Mouse (Mus musculus): ENCODE data around the gene Sec14l1. TPM values are rescaled to one million over a fixed set of nuclear protein-coding genes. Genes with fewer than 3 reads are reported as not detected.
A peak's percentile ranks its signal among the peaks of the same experiment; 100 is the strongest.

Gene Sec14l1
- polyA plus RNA-seq, 1 experiment from 2014 or later, result 52.6 TPM

DNA sequence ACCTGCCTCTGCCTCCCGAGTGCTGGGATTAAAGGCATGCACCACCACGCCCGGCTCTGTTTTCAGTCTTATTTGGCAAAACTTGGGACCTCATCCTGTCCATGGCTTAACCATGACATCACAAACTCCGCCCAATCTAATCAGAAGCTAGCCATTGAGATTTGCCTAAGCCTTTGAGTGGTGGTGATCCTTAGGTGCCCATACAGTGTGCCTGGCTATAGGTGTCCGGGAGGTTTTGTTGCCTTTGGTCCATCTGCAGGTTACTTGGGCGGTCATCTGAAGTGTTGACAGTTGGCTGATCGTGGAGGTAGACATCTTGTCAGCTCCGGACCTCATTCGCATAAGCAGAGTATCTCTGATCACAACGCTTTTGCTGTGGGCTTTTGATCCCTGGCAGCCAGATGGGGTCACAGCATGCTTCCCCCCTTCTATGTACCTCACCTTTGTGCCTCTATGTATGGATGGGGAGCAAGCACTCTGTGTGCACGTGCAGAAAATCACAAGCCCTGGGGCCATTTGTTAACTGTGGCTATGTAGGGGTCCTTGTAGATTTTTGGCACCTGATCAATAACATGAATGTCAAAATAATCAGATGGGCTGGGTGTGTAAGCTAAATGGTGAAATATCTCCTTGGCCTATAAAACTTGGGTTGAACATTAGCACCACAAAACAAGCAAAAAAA, 2.9 kb upstream of the Sec14l1 start:
- no peak overlapping the region for H3K4me2 ChIP-seq
- no peak for ATAC-seq (ENCODE audit: insufficient number of reproducible peaks, insufficient read depth, low FRiP score, low TSS enrichment, low read depth)
- peaks cover 54% of the 10 kb centered on the region for H3K4me1 ChIP-seq (replicated peaks)
- no peak overlapping the region for H3K4me3 ChIP-seq (replicated peaks)
- no peak overlapping the region for H3K9ac ChIP-seq (replicated peaks)
- H3K27ac ChIP-seq, result peak overlapping the region; percentile 98
- WGBS, result 84% methylated on average over 11 of the region's 11 CpGs
- H3K9me3 ChIP-seq, result no peaks in the 10 kb centered on the region
- no peaks in the 10 kb centered on the region for H3K27me3 ChIP-seq
- peaks cover under 1% of the 10 kb centered on the region; the same call in 1 of the 2 replicates for H3K36me3 ChIP-seq

DNA sequence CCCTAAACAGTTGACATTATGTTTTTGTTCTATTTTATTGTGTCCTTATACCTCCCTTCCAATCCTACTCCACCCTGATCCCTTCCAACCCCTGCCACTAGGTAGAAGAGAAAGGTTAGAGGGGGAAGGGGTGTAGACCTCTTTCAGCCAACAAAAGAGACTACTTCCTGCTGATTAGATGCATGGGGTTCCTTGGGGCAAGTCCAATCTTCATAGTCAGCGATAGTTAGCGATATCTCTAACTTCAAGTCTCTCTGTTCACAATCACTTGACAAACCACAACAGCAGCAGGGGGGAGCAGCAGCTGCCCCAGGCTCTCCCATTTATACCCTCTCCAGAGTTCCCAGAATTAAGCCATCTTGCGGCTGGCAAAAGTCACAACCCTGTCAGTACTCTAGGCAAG, 2.3 kb upstream of the Sec14l1 start:
- H3K36me3 ChIP-seq, result peaks cover 6% of the 10 kb centered on the region; the same call in 1 of the 2 replicates
- H3K27ac ChIP-seq, result peak overlapping the region; percentile 98
- no peaks in the 10 kb centered on the region for H3K27me3 ChIP-seq
- no peak overlapping the region for H3K4me2 ChIP-seq
- ATAC-seq (ENCODE audit: insufficient number of reproducible peaks, insufficient read depth, low FRiP score, low TSS enrichment, low read depth), result no peak
- 35% methylated on average over 3 of the region's 3 CpGs for WGBS
- H3K9ac ChIP-seq (replicated peaks), result no peak overlapping the region
- peaks cover 56% of the 10 kb centered on the region for H3K4me1 ChIP-seq (replicated peaks)
- no peak overlapping the region for H3K4me3 ChIP-seq (replicated peaks)
- H3K9me3 ChIP-seq, result no peaks in the 10 kb centered on the region

DNA sequence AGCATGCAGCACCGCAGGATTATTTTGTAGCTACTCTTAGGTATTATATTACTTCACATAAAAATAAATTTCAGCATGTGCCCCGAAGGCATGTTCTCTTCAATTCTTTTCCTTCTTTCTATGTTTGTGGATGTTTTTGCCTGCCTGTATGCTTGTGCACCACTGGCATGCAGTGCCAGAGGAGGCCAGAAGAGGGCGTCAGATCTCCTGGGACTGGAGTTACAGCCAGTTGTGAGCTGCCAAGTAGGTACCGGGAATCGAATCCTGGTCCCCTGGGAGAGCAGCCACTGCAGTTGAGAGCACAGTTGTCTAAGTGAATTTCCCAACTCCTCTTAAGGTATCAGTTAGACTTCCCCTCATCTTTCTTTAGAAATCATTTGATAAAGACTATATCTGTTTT, 1.6 kb upstream of the Sec14l1 start:
- Histone ChIP-seq H3K27me3 (no peaks in the 10 kb centered on the region), H3K9ac (replicated peaks) (no peak overlapping the region), H3K4me3 (replicated peaks) (no peak overlapping the region; the same call in 1 of the 2 replicates), H3K9me3 (no peaks in the 10 kb centered on the region), H3K27ac (peak overlapping the region; percentile 98), H3K4me2 (no peak overlapping the region), H3K4me1 (replicated peaks) (peaks cover 58% of the 10 kb centered on the region), H3K36me3 (peaks cover 12% of the 10 kb centered on the region)
- 78% methylated on average over 5 of the region's 5 CpGs for WGBS
- ATAC-seq (ENCODE audit: insufficient number of reproducible peaks, insufficient read depth, low FRiP score, low TSS enrichment, low read depth), result no peak

DNA sequence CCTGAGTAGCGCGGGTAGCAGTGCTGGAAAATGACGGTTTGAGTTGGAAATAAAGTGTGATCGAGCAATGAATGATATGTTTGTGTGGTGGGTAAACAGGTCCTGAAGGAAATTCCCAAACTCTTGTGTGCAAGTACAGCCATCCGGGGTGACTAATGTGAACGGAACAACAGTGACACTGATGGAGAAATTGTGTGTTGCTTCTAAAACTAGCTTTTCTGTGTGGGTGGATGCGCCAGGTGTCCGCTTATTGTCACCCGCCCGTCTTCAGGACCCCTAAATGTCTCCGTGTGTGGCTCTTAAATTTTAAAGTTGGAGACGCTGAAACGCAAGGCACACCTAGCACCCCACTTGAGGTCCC, 757 bp upstream of the Sec14l1 start:
- WGBS, result 47% methylated on average over 13 of the region's 13 CpGs
- H3K4me1 ChIP-seq (replicated peaks), result peaks cover 59% of the 10 kb centered on the region
- no peaks in the 10 kb centered on the region for H3K27me3 ChIP-seq
- H3K9me3 ChIP-seq, result no peaks in the 10 kb centered on the region
- H3K4me3 ChIP-seq (replicated peaks), result peak overlapping the region; percentile 94
- ATAC-seq (ENCODE audit: insufficient number of reproducible peaks, insufficient read depth, low FRiP score, low TSS enrichment, low read depth), result no peak
- peak overlapping the region; percentile 86 for H3K9ac ChIP-seq (replicated peaks)
- H3K36me3 ChIP-seq, result peaks cover 12% of the 10 kb centered on the region
- peak overlapping the region; percentile 98 for H3K27ac ChIP-seq
- peak overlapping the region; percentile 81 for H3K4me2 ChIP-seq

DNA sequence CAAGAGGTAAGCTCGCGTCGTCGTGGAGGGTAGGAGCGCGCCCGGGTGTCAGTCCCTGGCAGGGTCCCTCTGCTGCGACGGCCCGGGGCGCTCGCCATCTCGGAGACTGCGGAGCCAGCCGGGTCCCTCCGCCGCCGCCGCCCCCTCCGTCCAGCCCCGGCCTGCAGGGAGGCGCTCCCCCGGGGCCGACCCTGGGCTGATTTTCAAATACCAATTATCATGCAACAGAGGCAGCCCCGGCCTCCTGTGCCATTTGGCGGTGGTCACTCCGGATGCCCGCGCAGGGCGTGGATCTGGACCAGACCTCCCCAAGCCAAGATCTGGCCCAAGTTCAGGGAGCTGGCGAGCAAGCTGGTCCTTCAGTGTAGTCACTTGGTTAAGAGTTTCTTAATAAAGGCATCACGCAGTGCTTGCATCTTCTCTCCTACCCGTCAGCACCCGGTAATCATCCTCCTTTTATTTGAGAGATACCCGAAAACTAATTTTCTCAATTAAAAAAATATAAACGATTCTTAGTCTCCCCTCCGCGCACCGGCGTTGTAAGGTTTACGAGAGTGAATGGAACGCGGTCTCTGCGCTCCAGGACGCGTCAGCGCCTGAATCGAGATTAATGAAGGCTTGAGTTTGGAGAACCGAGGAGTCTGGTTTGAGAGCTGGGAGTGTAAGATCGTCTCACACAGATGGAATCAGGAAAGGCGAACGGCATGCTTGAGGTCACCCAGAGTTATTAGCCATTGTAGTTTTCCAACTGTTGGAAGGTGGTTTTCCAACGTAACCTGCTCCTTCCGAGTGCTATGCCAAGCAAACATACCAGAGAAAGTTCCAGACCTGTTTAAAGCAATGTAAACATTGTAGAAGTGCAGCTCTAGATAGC, 615 bp downstream of the Sec14l1 start:
- H3K27me3 ChIP-seq, result no peaks in the 10 kb centered on the region
- under 1% methylated on average over 54 of the region's 54 CpGs for WGBS
- peak overlapping the region; percentile 86 for H3K9ac ChIP-seq (replicated peaks)
- peak; percentile 54; the same call in 1 of the 2 replicates for ATAC-seq (ENCODE audit: insufficient number of reproducible peaks, insufficient read depth, low FRiP score, low TSS enrichment, low read depth)
- H3K4me3 ChIP-seq (replicated peaks), result peak overlapping the region; percentile 94
- peaks cover 12% of the 10 kb centered on the region for H3K36me3 ChIP-seq
- H3K4me1 ChIP-seq (replicated peaks), result peaks cover 69% of the 10 kb centered on the region
- H3K27ac ChIP-seq, result peak overlapping the region; percentile 98
- H3K4me2 ChIP-seq, result peak overlapping the region; percentile 81
- no peaks in the 10 kb centered on the region for H3K9me3 ChIP-seq

DNA sequence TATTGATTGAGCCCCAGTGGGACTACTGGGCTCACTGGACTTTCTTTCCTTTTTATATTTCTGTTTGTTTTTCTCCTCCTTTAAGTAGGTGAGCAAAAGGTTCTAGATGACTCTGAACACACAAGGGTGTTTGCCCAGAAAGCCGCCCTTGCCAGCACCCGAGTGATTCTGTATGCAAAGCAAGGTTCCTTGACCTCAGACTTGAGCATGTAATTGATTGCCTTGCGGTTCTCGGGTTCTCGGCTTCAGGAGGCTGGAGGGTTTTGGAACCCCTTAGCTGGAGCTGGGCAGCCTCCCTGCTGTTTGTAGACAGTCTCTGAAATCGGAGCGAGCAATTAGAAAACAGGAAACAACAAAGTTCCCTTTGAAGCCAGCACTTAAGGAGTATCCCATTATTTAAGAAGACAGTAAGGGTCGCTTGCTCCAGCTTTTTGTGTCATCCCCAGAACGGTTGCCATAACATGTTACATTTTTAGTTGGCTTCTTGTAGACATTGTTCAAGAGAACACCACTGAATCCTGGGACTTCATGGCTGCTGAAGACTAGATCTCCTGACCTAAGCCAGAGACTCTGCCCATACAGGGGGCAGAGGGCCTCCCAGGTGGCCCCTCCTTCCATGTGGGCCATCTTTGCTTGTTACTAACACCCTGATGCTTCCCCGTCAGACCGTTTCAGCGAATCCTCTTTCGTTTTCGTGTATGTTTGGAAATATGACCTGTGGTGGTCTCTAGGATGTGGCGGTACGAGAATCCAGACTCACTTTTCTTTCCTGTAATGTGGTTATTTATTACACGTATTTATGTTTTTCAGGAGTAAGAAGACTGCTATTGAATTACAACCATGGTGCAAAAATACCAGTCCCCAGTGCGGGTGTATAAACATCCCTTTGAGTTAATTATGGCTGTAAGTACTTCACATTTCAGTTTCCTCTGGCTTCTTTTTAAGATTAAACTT, 1.7 kb downstream of the Sec14l1 start:
- WGBS, result 35% methylated on average over 18 of the region's 18 CpGs
- H3K4me3 ChIP-seq (replicated peaks), result peak overlapping the region; percentile 94
- no peaks in the 10 kb centered on the region for H3K27me3 ChIP-seq
- peaks cover 14% of the 10 kb centered on the region for H3K36me3 ChIP-seq
- peak overlapping the region; percentile 81 for H3K4me2 ChIP-seq
- peaks cover 79% of the 10 kb centered on the region for H3K4me1 ChIP-seq (replicated peaks)
- no peak for ATAC-seq (ENCODE audit: insufficient number of reproducible peaks, insufficient read depth, low FRiP score, low TSS enrichment, low read depth)
- H3K9me3 ChIP-seq, result no peaks in the 10 kb centered on the region
- H3K9ac ChIP-seq (replicated peaks), result peak overlapping the region; percentile 86; the same call in 1 of the 2 replicates
- H3K27ac ChIP-seq, result peak overlapping the region; percentile 31

DNA sequence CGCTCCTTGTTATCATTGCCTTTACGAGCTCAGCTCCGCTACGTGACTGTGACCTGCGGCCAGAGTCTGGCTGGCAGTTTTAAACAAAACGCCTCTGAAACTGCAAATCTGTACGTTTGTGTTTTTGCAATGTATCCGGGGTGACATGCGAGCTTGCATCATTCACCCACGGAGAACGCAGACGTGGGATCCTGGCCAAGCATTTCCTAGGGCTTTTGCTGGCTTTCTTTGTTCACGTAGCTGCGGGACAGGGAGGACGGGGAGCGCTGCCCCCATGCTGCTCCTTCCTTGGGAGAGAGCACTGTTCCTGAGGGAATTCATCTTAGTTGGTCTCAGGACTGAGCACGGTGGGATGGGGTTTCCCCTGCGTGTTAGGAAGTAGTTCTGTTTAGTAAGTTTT, 2.4 kb downstream of the Sec14l1 start:
- WGBS, result 61% methylated on average over 18 of the region's 18 CpGs
- H3K27ac ChIP-seq, result peak overlapping the region; percentile 31; the same call in 1 of the 2 replicates
- H3K9ac ChIP-seq (replicated peaks), result peak overlapping the region; percentile 37; the same call in 1 of the 2 replicates
- peak overlapping the region; percentile 81 for H3K4me2 ChIP-seq
- H3K9me3 ChIP-seq, result no peaks in the 10 kb centered on the region
- H3K4me1 ChIP-seq (replicated peaks), result peaks cover 82% of the 10 kb centered on the region
- peak overlapping the region; percentile 94; the same call in 1 of the 2 replicates for H3K4me3 ChIP-seq (replicated peaks)
- peaks cover 19% of the 10 kb centered on the region for H3K36me3 ChIP-seq
- no peaks in the 10 kb centered on the region for H3K27me3 ChIP-seq
- no peak for ATAC-seq (ENCODE audit: insufficient number of reproducible peaks, insufficient read depth, low FRiP score, low TSS enrichment, low read depth)

DNA sequence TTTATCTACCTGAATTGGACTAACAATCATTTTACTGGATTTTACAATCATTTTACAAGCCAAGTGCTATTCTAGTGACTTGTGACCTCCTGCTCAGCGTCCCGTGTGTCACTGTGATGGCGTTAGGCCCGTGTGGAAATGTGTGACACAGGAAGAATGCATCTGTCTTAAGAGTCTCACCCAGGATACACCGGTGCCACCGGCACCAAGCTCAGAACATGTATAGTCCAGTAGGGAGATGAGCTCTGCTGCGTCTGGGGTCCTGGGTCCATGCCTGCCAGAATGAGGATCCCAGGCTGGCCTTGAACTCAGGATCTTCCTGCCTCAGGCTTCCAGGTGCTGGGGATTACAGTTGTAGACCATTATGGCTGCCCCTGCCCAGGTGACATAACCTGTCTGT, 2.8 kb downstream of the Sec14l1 start:
- no peak overlapping the region for H3K4me3 ChIP-seq (replicated peaks)
- peaks cover 81% of the 10 kb centered on the region for H3K4me1 ChIP-seq (replicated peaks)
- H3K4me2 ChIP-seq, result peak overlapping the region; percentile 18
- peaks cover 21% of the 10 kb centered on the region for H3K36me3 ChIP-seq
- ATAC-seq (ENCODE audit: insufficient number of reproducible peaks, insufficient read depth, low FRiP score, low TSS enrichment, low read depth), result no peak
- no peaks in the 10 kb centered on the region for H3K27me3 ChIP-seq
- no peak overlapping the region for H3K27ac ChIP-seq
- H3K9me3 ChIP-seq, result no peaks in the 10 kb centered on the region
- no peak overlapping the region for H3K9ac ChIP-seq (replicated peaks)
- 91% methylated on average over 7 of the region's 7 CpGs for WGBS

DNA sequence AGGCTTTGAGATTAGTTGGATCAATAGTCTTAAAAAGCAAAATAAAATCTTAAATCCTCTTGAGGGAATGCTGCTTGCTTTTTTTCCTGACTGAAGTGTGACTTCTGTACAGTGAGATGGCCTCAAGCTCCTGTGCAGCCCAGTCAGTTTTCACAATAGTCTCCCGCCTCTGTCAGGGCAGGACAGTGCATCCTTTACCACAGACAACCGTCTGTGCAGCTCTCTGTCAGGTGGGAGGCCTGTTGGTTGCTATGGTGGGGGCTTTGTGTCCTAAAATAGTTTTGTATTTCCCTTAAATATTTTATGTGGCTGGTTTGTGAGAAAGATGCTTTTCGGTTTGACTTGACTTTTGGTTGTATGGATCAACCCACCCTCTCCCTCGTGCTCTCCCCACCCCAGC, 3.3 kb downstream of the Sec14l1 start:
- Histone ChIP-seq H3K4me1 (replicated peaks) (peaks cover 79% of the 10 kb centered on the region), H3K4me3 (replicated peaks) (no peak overlapping the region), H3K27me3 (no peaks in the 10 kb centered on the region), H3K27ac (peak overlapping the region; percentile 56; the same call in 1 of the 2 replicates), H3K9ac (replicated peaks) (0 out of 2 replicates have a peak overlapping the region, but pooled peaks have one; percentile 40), H3K4me2 (peak overlapping the region; percentile 34), H3K36me3 (peaks cover 22% of the 10 kb centered on the region), H3K9me3 (no peaks in the 10 kb centered on the region)
- ATAC-seq (ENCODE audit: insufficient number of reproducible peaks, insufficient read depth, low FRiP score, low TSS enrichment, low read depth), result no peak
- 66% methylated on average over 4 of the region's 4 CpGs for WGBS

DNA sequence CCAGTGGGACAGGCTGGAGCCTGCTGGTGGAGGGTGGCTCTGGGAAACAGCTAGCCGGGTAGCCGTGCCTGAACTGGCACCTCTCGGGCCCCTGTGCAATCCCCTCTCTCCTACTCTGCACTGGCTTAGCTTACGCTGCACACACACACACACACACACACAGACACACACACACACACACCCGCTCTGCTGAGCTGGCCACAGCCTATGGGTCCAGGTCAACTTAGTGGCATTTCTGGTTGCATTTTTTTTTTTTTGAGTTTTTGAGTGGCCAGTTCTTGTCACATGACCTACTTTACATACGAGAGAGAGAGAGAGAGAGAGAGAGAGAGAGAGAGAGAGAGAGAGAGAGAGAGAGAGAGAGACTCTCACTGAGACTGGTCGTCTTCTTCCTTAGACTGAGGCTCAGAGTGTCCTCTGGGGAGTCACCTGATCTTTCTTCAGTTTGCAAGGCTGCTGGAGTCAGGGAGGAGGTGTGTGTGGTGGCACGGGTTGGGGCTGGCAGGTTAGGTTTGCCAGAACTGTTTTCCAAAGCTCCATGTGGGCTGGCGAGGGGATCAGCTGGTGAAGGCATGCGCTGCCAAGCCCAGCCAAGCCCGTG, 3.9 kb downstream of the Sec14l1 start:
- WGBS, result 45% methylated on average over 11 of the region's 11 CpGs
- Histone ChIP-seq H3K4me3 (replicated peaks) (no peak overlapping the region), H3K27ac (peak overlapping the region; percentile 77), H3K36me3 (peaks cover 22% of the 10 kb centered on the region), H3K9me3 (no peaks in the 10 kb centered on the region), H3K4me2 (peak overlapping the region; percentile 34), H3K4me1 (replicated peaks) (peaks cover 82% of the 10 kb centered on the region), H3K27me3 (no peaks in the 10 kb centered on the region), H3K9ac (replicated peaks) (peak overlapping the region; percentile 40; the same call in 1 of the 2 replicates)
- ATAC-seq (ENCODE audit: insufficient number of reproducible peaks, insufficient read depth, low FRiP score, low TSS enrichment, low read depth), result no peak

Data from limb, embryonic 12.5 days (tissue).